Mouse (Mus musculus) midbrain, embryonic 13.5 days (tissue): Measurements from ENCODE around the gene Smg6. TPM values are rescaled to one million over a fixed set of nuclear protein-coding genes. Genes with fewer than 3 reads are reported as not detected.
"Not testable (repeated sequence)": the region's sequence is repeated elsewhere in the genome, so short reads cannot be mapped to it uniquely, and the experiment has no call there.

Experiments
- ATAC-seq: fragments of 200-750 bp; cut with Nextera tagmentation; 2 replicates; pipeline ENCODE4 v1.8.0; 2017; ENCODE audit warnings: mild to moderate bottlenecking, moderate TSS enrichment, moderate library complexity
- H3K27ac ChIP-seq: fragments of 300-500 bp; sonication (generic); 2 replicates; pipeline ENCODE4 v1.5.1; 2015; ENCODE audit warnings: inconsistent platforms, mild to moderate bottlenecking, moderate library complexity
- H3K27me3 ChIP-seq: fragments of 300-500 bp; sonication (generic); 2 replicates; pipeline ENCODE4 v1.6.1; 2015; ENCODE audit warnings: mild to moderate bottlenecking, inconsistent platforms
- H3K36me3 ChIP-seq: fragments of 300-500 bp; sonication (generic); 2 replicates; pipeline ENCODE4 v1.6.1; 2015; ENCODE audit warnings: mild to moderate bottlenecking, inconsistent platforms
- H3K4me1 ChIP-seq: fragments of 300-500 bp; sonication (generic); replicated peaks from 2 replicates; pipeline ENCODE4 v1.6.1; 2015; ENCODE audit warnings: inconsistent platforms
- H3K4me2 ChIP-seq: fragments of 300-500 bp; sonication (generic); replicated peaks from 2 replicates; pipeline ENCODE4 v1.6.1; 2015; ENCODE audit warnings: moderate library complexity, mild to moderate bottlenecking, inconsistent platforms
- H3K4me3 ChIP-seq: fragments of 300-500 bp; sonication (generic); replicated peaks from 2 replicates; pipeline ENCODE4 v1.5.1; 2015; ENCODE audit warnings: mild to moderate bottlenecking, inconsistent platforms
- H3K9ac ChIP-seq: fragments of 300-500 bp; sonication (generic); replicated peaks from 2 replicates; pipeline ENCODE4 v1.6.1; 2015; ENCODE audit warnings: mild to moderate bottlenecking, inconsistent platforms
- H3K9me3 ChIP-seq: fragments of 300-500 bp; sonication (generic); 2 replicates; pipeline ENCODE4 v1.6.1; 2016; ENCODE audit warnings: mild to moderate bottlenecking, inconsistent platforms
- WGBS: fragments of 180-500 bp; shearing (Covaris S2); methylation state at CpG from one replicate; pipeline ENCODE4 v1.1.7; 2015; 5-methylcytosine and 5-hydroxymethylcytosine counted together
- polyA plus RNA-seq: library from polyadenylated mRNA; unstranded; fragments of >200 nt; fragmentation: Nextera tagmentation; extraction: Ambion mirVana; gene quantifications from 2 replicates; pipeline ENCODE4 v1.2.1, GENCODE M21; 2015

Gene Smg6
- polyA plus RNA-seq, 1 experiment from 2014 or later: 21.0 TPM

GRCm38 (mm10) chr11:75009537-75009936 is 83.9 kb downstream of the Smg6 start:
- H3K9ac ChIP-seq, H3K4me2 ChIP-seq, H3K27ac ChIP-seq, H3K9me3 ChIP-seq, ATAC-seq, H3K36me3 ChIP-seq, H3K4me3 ChIP-seq, H3K27me3 ChIP-seq: not testable (repeated sequence)
- WGBS: 96% methylated on average over 2 of the region's 2 CpGs
- H3K4me1 ChIP-seq: peaks cover 26% of the 10 kb centered on the region

GRCm38 (mm10) chr11:75012997-75013694 is 87.5 kb downstream of the Smg6 start:
- Histone ChIP-seq H3K27me3 (no peaks in the 10 kb centered on the region), H3K4me3 (no peak overlapping the region), H3K27ac (peak overlapping the region; percentile 64), H3K4me2 (no peak overlapping the region), H3K9me3 (no peaks in the 10 kb centered on the region), H3K36me3 (no peaks in the 10 kb centered on the region), H3K9ac (peak overlapping the region; percentile 39; the same call in 1 of the 2 replicates), H3K4me1 (peaks cover 38% of the 10 kb centered on the region)
- ATAC-seq: 0 out of 2 replicates have a peak, but pooled peaks have one; percentile 9
- 48% methylated on average over 12 of the region's 12 CpGs for whole genome bisulfite sequencing

GRCm38 (mm10) chr11:75013764-75014695 is 88.4 kb downstream of the Smg6 start:
- no peak for ATAC-seq
- H3K27ac ChIP-seq: peak overlapping the region; percentile 27; the same call in 1 of the 2 replicates
- H3K4me2 ChIP-seq: no peak overlapping the region
- H3K27me3 ChIP-seq: no peaks in the 10 kb centered on the region
- H3K36me3 ChIP-seq: no peaks in the 10 kb centered on the region
- WGBS: 83% methylated on average over 12 of the region's 12 CpGs
- no peak overlapping the region for H3K4me3 ChIP-seq
- no peaks in the 10 kb centered on the region for H3K9me3 ChIP-seq
- H3K9ac ChIP-seq: 0 out of 2 replicates have a peak overlapping the region, but pooled peaks have one; percentile 28
- H3K4me1 ChIP-seq: peaks cover 38% of the 10 kb centered on the region

- 37% methylated on average over 4 of the region's 4 CpGs for WGBS
- H3K27ac ChIP-seq: 0 out of 2 replicates have a peak overlapping the region, but pooled peaks have one; percentile 27
- no peaks in the 10 kb centered on the region for H3K36me3 ChIP-seq
- H3K9ac ChIP-seq: no peak overlapping the region
- peaks cover 38% of the 10 kb centered on the region for H3K4me1 ChIP-seq
- ATAC-seq: no peak
- no peaks in the 10 kb centered on the region for H3K9me3 ChIP-seq
- H3K4me3 ChIP-seq: no peak overlapping the region
- H3K4me2 ChIP-seq: no peak overlapping the region
- H3K27me3 ChIP-seq: no peaks in the 10 kb centered on the region
Measured at GRCm38 (mm10) chr11:75014816-75015215, 89.2 kb downstream of the Smg6 start.

GRCm38 (mm10) chr11:75015453-75015871 is 89.8 kb downstream of the Smg6 start:
- Histone ChIP-seq H3K36me3 (no peaks in the 10 kb centered on the region), H3K4me1 (peaks cover 38% of the 10 kb centered on the region), H3K27me3 (no peaks in the 10 kb centered on the region), H3K9me3 (no peaks in the 10 kb centered on the region), H3K27ac (0 out of 2 replicates have a peak overlapping the region, but pooled peaks have one; percentile 27), H3K9ac (no peak overlapping the region), H3K4me2 (no peak overlapping the region), H3K4me3 (no peak overlapping the region)
- WGBS: 71% methylated on average over 7 of the region's 7 CpGs
- ATAC-seq: no peak

DNA sequence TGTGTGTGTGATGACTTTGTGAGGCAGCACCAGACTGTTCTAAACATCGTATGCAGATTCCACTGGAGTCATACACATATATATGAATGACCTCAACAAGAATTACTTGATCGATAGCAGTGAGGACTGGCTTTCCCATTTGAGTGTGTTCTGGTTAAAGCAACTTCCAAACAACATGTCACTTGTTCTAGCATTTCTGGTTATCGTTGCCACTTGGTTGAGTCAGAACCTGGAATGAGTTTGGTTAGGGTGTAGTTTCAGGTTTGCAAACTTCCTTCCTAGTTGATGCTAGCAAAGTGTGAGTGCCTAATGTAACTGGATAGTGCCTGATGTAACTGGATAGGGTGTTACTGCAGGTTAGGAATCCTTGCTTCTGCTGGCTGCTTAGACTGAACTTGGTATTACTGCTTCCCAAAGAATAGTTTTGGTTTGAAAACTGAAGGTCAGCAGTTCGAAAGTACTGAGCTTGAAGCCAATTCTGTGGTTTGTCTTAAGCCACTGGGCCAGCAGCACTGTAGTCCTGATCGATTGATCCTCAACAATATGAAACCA is 90.8 kb downstream of the Smg6 start:
- Histone ChIP-seq H3K4me1 (peaks cover 38% of the 10 kb centered on the region), H3K9ac (no peak overlapping the region), H3K36me3 (no peaks in the 10 kb centered on the region), H3K4me3 (no peak overlapping the region), H3K27ac (no peak overlapping the region), H3K27me3 (no peaks in the 10 kb centered on the region), H3K4me2 (no peak overlapping the region), H3K9me3 (no peaks in the 10 kb centered on the region)
- 95% methylated on average over 5 of the region's 5 CpGs for WGBS
- ATAC-seq: no peak

DNA sequence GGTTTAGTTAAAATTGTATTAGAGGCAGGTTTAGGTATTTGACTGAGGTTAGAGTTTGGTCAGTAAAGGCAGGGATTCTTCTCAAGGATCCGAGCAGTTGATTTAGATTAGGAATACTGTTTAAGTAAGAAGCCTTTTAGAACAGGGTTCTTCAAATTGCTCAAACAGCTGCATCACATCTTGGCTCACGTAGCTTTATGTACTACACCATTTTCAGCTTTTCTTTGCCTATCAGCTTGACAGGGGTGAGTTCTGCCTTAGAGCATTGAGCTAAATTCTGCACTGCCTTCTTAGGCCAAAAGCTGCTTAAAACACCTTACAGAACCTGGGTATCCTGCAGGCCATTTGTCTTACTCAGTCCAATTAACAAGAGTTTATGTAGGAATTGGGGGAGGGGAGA is 92.2 kb downstream of the Smg6 start:
- Histone ChIP-seq H3K27ac (no peak overlapping the region), H3K9ac (no peak overlapping the region), H3K27me3 (no peaks in the 10 kb centered on the region), H3K36me3 (no peaks in the 10 kb centered on the region), H3K9me3 (no peaks in the 10 kb centered on the region), H3K4me2 (no peak overlapping the region), H3K4me1 (peaks cover 29% of the 10 kb centered on the region), H3K4me3 (no peak overlapping the region)
- no peak for ATAC-seq
- WGBS: 87% methylated on average over 2 of the region's 2 CpGs

DNA sequence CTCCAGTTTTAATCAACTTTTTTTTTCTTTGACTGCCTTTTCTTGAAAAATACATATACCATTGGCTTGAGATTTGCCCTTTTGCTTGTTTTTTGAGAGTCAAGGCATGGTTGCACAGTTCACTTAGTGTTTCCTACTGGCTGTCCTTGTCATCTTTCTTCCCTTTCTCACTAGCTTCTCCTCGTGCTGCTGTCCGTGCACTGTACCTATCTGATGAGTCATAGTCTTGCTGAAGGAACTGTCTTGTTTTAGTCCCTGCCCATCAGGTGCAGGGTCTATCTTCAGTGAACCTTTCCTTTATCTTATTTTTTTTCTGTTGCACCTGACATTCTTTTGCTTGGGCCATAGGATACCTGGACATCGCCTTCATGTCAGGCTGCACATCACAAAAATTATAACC is 101.4 kb downstream of the Smg6 start:
- no peak for ATAC-seq
- Histone ChIP-seq H3K4me3 (no peak overlapping the region), H3K9ac (no peak overlapping the region), H3K4me1 (peaks cover 5% of the 10 kb centered on the region), H3K9me3 (no peaks in the 10 kb centered on the region), H3K4me2 (no peak overlapping the region), H3K36me3 (no peaks in the 10 kb centered on the region), H3K27ac (no peak overlapping the region), H3K27me3 (no peaks in the 10 kb centered on the region)
- WGBS: 91% methylated on average over 3 of the region's 3 CpGs

- ATAC-seq: no peak
- no peaks in the 10 kb centered on the region for H3K9me3 ChIP-seq
- no peaks in the 10 kb centered on the region for H3K27me3 ChIP-seq
- H3K4me2 ChIP-seq: no peak overlapping the region
- no peaks in the 10 kb centered on the region for H3K36me3 ChIP-seq
- H3K27ac ChIP-seq: no peak overlapping the region
- peaks cover 5% of the 10 kb centered on the region for H3K4me1 ChIP-seq
- H3K9ac ChIP-seq: no peak overlapping the region
- no peak overlapping the region for H3K4me3 ChIP-seq
- 67% methylated on average over 2 of the region's 2 CpGs for WGBS
Measured at GRCm38 (mm10) chr11:75027616-75028015, 102.0 kb downstream of the Smg6 start.

DNA sequence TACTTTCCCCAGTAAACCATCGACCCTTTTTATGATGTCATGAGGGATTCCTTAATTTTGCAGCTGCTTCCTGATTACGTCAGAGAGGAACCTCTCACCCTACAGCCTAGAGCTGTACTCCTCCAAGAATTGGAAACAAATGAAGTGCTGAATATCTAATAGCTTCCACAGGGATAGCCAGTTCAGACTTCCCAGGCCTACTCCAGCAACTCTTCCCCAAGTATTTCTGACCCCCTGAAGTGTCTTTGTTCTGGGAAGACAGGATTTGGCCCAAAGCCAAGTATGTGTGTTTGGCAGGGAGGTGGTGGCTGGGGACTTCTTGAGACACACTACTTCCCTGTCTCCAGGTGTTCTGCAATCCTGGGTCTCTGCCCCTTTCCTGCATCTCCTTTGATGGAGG is 105.6 kb downstream of the Smg6 start:
- no peak overlapping the region for H3K27ac ChIP-seq
- peaks cover 5% of the 10 kb centered on the region for H3K4me1 ChIP-seq
- no peaks in the 10 kb centered on the region for H3K9me3 ChIP-seq
- H3K4me2 ChIP-seq: no peak overlapping the region
- ATAC-seq: no peak
- no peak overlapping the region for H3K4me3 ChIP-seq
- WGBS: 59% methylated on average over 2 of the region's 2 CpGs
- H3K27me3 ChIP-seq: no peaks in the 10 kb centered on the region
- no peaks in the 10 kb centered on the region for H3K36me3 ChIP-seq
- H3K9ac ChIP-seq: no peak overlapping the region

DNA sequence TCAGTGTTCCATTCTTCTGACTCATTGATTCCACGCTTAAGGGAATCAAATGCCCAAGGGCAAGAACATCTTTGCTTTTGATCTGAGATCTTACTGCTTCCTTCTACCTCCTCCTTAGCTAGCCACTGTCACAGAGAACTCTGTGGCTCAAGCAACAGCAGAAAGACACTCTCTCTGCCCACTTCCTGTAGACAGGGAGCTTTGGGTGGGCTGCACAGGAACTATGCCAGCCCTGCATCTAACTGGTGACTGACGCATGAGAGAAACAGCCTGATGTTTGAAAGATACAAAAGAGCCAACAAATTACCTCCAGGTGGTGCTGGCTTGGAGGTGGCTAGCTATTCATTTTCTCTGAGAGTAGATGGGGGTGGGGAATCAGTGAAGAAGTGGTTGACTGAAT is 107.3 kb downstream of the Smg6 start:
- Histone ChIP-seq H3K4me3 (no peak overlapping the region), H3K9me3 (no peaks in the 10 kb centered on the region), H3K27ac (no peak overlapping the region), H3K9ac (no peak overlapping the region), H3K4me2 (no peak overlapping the region), H3K27me3 (no peaks in the 10 kb centered on the region), H3K4me1 (peaks cover 5% of the 10 kb centered on the region), H3K36me3 (no peaks in the 10 kb centered on the region)
- WGBS: 93% methylated on average over 2 of the region's 2 CpGs
- no peak for ATAC-seq

- Histone ChIP-seq H3K4me3 (no peak overlapping the region), H3K27me3 (no peaks in the 10 kb centered on the region), H3K27ac (no peak overlapping the region), H3K4me1 (peaks cover 5% of the 10 kb centered on the region), H3K4me2 (no peak overlapping the region), H3K9ac (no peak overlapping the region), H3K36me3 (peaks cover 3% of the 10 kb centered on the region), H3K9me3 (no peaks in the 10 kb centered on the region)
- WGBS: 94% methylated on average over 5 of the region's 5 CpGs
- ATAC-seq: no peak
Measured at GRCm38 (mm10) chr11:75033581-75034067, 108.0 kb downstream of the Smg6 start.
